In the genomic region with DNA sequence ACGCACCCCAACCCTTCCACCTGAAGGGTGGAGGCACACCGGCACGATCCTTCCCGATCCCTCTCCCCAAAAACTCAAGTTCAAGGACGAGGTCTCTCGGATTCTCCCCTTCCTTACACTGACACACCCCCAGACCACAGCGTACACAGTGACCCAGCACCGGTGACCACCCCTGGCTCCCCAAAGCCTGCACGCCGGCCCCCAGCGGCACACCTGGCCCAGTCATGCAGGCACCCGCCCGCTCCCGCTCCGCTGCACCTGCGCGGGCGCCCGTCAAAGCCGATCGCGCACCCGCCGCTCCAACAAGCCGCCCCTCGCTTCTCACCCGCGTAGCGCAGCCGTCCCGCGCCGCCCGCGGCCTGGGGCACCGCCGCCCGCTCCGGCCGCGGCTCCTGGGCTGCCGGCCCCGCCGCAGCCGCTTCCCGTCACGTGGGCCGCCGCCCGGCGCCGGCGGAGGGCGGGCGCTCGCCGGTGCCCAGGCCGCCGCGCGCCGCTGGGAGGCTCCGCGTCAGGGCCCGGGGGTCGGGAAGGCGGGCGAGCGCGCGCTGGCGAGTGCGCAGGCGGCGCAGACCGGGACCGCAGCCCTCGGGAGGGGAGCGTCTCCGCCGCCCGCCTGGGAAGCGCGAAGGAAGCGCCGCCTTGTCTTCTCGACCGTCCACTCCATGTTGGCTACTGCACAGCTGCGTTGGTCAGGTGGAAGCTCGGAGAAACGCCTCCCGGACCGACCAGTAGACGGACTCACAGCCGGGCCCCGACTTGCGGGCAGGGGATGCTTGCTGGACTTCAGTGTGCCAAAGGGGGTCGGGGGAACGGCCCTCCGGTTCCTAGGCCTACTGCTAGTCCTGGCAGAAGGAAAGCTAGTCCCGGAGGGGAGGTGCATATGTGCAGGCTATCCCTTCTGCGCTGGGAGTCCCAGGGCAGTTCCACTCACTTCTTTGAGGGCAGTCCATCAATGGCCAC, we compare ENCODE assay signal across 8 mouse cellular contexts. TPM values are rescaled to one million over a fixed set of nuclear protein-coding genes. Genes with fewer than 3 reads are reported as not detected.
A peak's percentile ranks its signal among the peaks of the same experiment; 100 is the strongest.
DNase-seq lines count a peak whose midpoint lies in the region; ATAC-seq and TF ChIP-seq lines count a peak whose summit lies in the region.

No protein-coding gene starts in this region.

- TF ChIP-seq POLR2A in ES-Bruce4 (IDR thresholded peaks at IDR 0.05; ENCODE audit: insufficient read depth, low read length): no peak

- H3K27ac ChIP-seq in ES-Bruce4 (ENCODE audit: insufficient read depth, low read length): no peak overlapping the region
- peak overlapping the region; percentile 86 for H3K27ac ChIP-seq in forebrain, embryonic 14.5 days (ENCODE audit: low read depth, low read length)
- H3K27ac ChIP-seq in liver, embryonic 16.5 days (ENCODE audit: low read length): peak overlapping the region; percentile 67
- H3K27ac ChIP-seq in neural tube, embryonic 12.5 days: peak overlapping the region; percentile 66
- peak overlapping the region; percentile 88 for H3K27ac ChIP-seq in stomach, postnatal 0 days (replicated peaks)

- peak overlapping the region; percentile 84 for H3K4me3 ChIP-seq in ES-Bruce4 (ENCODE audit: low read depth, low read length)
- H3K4me3 ChIP-seq in forebrain, embryonic 14.5 days (ENCODE audit: low read depth, low read length): peak overlapping the region; percentile 72
- H3K4me3 ChIP-seq in liver, embryonic 16.5 days (ENCODE audit: low read depth, low read length): peak overlapping the region; percentile 83
- peak overlapping the region; percentile 86 for H3K4me3 ChIP-seq in neural tube, embryonic 12.5 days
- H3K4me3 ChIP-seq in stomach, postnatal 0 days (ENCODE audit: low read depth, low read length): peak overlapping the region; percentile 84

- peaks cover 4% of the 10 kb centered on the region for H3K4me1 ChIP-seq in ES-Bruce4 (ENCODE audit: control insufficient read depth, insufficient read depth, low read length)
- H3K4me1 ChIP-seq in forebrain, embryonic 14.5 days (ENCODE audit: control insufficient read depth, insufficient read depth, low read length): peaks cover 10% of the 10 kb centered on the region
- H3K4me1 ChIP-seq in liver, embryonic 16.5 days (ENCODE audit: control insufficient read depth, low read depth, low read length): peaks cover 16% of the 10 kb centered on the region
- peaks cover 14% of the 10 kb centered on the region for H3K4me1 ChIP-seq in neural tube, embryonic 12.5 days
- peaks cover 5% of the 10 kb centered on the region; the same call in 1 of the 2 replicates for H3K4me1 ChIP-seq in stomach, postnatal 0 days (replicated peaks; ENCODE audit: control insufficient read depth, insufficient read depth)

- H3K36me3 ChIP-seq in ES-Bruce4 (ENCODE audit: control insufficient read depth, insufficient read depth, low read length, poor library complexity, severe bottlenecking): no peaks in the 10 kb centered on the region
- 0 out of 2 replicates have a peak, but pooled peaks cover 9% of the 10 kb centered on the region for H3K36me3 ChIP-seq in forebrain, embryonic 14.5 days (ENCODE audit: control insufficient read depth, insufficient read depth, low read length)
- no peaks in the 10 kb centered on the region for H3K36me3 ChIP-seq in liver, embryonic 16.5 days (ENCODE audit: control insufficient read depth, insufficient read depth)
- H3K36me3 ChIP-seq in neural tube, embryonic 12.5 days: no peaks in the 10 kb centered on the region
- H3K36me3 ChIP-seq in stomach, postnatal 0 days (ENCODE audit: control insufficient read depth, insufficient read depth, low read length): 0 out of 2 replicates have a peak, but pooled peaks cover 2% of the 10 kb centered on the region

- intact Hi-C loops in heart, postnatal 10 days (cut with DNase I): no loop called here

- peak overlapping the region; percentile 80 for H3K4me2 ChIP-seq in forebrain, embryonic 14.5 days (ENCODE audit: low read length)
- peak overlapping the region; percentile 91 for H3K4me2 ChIP-seq in liver, embryonic 16.5 days (ENCODE audit: low read depth, low read length)
- H3K4me2 ChIP-seq in neural tube, embryonic 12.5 days (replicated peaks): peak overlapping the region; percentile 87
- peak overlapping the region; percentile 89 for H3K4me2 ChIP-seq in stomach, postnatal 0 days (replicated peaks; ENCODE audit: low read depth)

- peak; percentile 71 for DNase-seq in cerebellum, adult 11 months
- peak; percentile 64 for DNase-seq in forebrain, embryonic 14.5 days (ENCODE audit: low spot score)
- peak; percentile 79 to 80 for DNase-seq in heart, postnatal 10 days
- DNase-seq in kidney, postnatal 4 days: peak; percentile 71 to 83
- peak; percentile 77 for DNase-seq in stomach, postnatal 0 days (ENCODE audit: low spot score)

- TF ChIP-seq EP300 in ES-Bruce4 (IDR thresholded peaks at IDR 0.05; ENCODE audit: insufficient read depth, low read depth, low read length): no peak
- no peak for TF ChIP-seq EP300 in stomach, postnatal 0 days (optimal IDR thresholded peaks at IDR 0.05)

- no peaks in the 10 kb centered on the region for H3K27me3 ChIP-seq in ES-Bruce4 (ENCODE audit: control insufficient read depth, insufficient read depth, low read length, poor library complexity, severe bottlenecking)
- no peaks in the 10 kb centered on the region for H3K27me3 ChIP-seq in forebrain, embryonic 14.5 days (replicated peaks; ENCODE audit: control insufficient read depth, insufficient read depth, low read length)
- no peaks in the 10 kb centered on the region for H3K27me3 ChIP-seq in liver, embryonic 16.5 days (ENCODE audit: control insufficient read depth, insufficient read depth, low read depth, low read length)
- H3K27me3 ChIP-seq in neural tube, embryonic 12.5 days (replicated peaks): no peaks in the 10 kb centered on the region
- H3K27me3 ChIP-seq in stomach, postnatal 0 days (ENCODE audit: control insufficient read depth, insufficient read depth, low read length): no peaks in the 10 kb centered on the region

- H3K9me3 ChIP-seq in ES-Bruce4 (replicated peaks; ENCODE audit: control insufficient read depth, insufficient read depth, low read length, poor library complexity, severe bottlenecking): no peaks in the 10 kb centered on the region
- no peaks in the 10 kb centered on the region for H3K9me3 ChIP-seq in forebrain, embryonic 14.5 days (replicated peaks; ENCODE audit: control insufficient read depth, low read length)
- no peaks in the 10 kb centered on the region for H3K9me3 ChIP-seq in liver, embryonic 16.5 days (replicated peaks; ENCODE audit: control insufficient read depth, low read length)
- H3K9me3 ChIP-seq in neural tube, embryonic 12.5 days: no peaks in the 10 kb centered on the region
- no peaks in the 10 kb centered on the region for H3K9me3 ChIP-seq in stomach, postnatal 0 days (ENCODE audit: control insufficient read depth, low read length)

- under 1% methylated on average over 102 of the region's 102 CpGs for WGBS in forebrain, embryonic 14.5 days
- WGBS in liver, embryonic 16.5 days (ENCODE audit: insufficient replicate concordance): under 1% methylated on average over 100 of the region's 102 CpGs
- under 1% methylated on average over 101 of the region's 102 CpGs for WGBS in neural tube, embryonic 12.5 days
- under 1% methylated on average over 92 of the region's 102 CpGs for WGBS in stomach, postnatal 0 days

- peak; percentile 94 for ATAC-seq in forebrain, embryonic 14.5 days
- peak; percentile 92 for ATAC-seq in liver, embryonic 16.5 days (ENCODE audit: low read depth)
- ATAC-seq in neural tube, embryonic 12.5 days (ENCODE audit: low FRiP score, low read depth): peak; percentile 83
- peak; percentile 91 for ATAC-seq in stomach, postnatal 0 days (ENCODE audit: low FRiP score, low TSS enrichment)

- H3K9ac ChIP-seq in ES-Bruce4 (ENCODE audit: low read depth, poor library complexity, severe bottlenecking): peak overlapping the region; percentile 83
- peak overlapping the region; percentile 91 for H3K9ac ChIP-seq in forebrain, embryonic 14.5 days (ENCODE audit: low read length)
- peak overlapping the region; percentile 89 for H3K9ac ChIP-seq in liver, embryonic 16.5 days (ENCODE audit: low read depth, low read length)
- H3K9ac ChIP-seq in neural tube, embryonic 12.5 days: peak overlapping the region; percentile 92
- H3K9ac ChIP-seq in stomach, postnatal 0 days (ENCODE audit: low read length): peak overlapping the region; percentile 90

- TF ChIP-seq CTCF in ES-Bruce4 (IDR thresholded peaks at IDR 0.05; ENCODE audit: low read depth, low read length): no peak
- TF ChIP-seq CTCF in stomach, postnatal 0 days (IDR thresholded peaks at IDR 0.05; ENCODE audit: low read depth): no peak

RNA-seq across cellular contexts. Expression of gene Tgfbrap1, which starts 6.1 kb away (rescaled TPM):
- polyA plus RNA-seq in ES-Bruce4 (2011; ENCODE audit: insufficient read depth, insufficient read length, low read depth, missing spikeins): 9.6 and 9.8 TPM in 2 replicates
- polyA plus RNA-seq in forebrain, embryonic 14.5 days (2014; fragmentation: Nextera tagmentation; extraction: Ambion mirVana): 12.9 and 16.3 TPM in 2 replicates
- 10 to 100 TPM; 17.0 TPM for total RNA-seq in heart, postnatal 10 days (2021)
- polyA plus RNA-seq in liver, embryonic 16.5 days (2015; fragmentation: Nextera tagmentation; extraction: Ambion mirVana): 3.2 and 3.4 TPM in 2 replicates
- polyA plus RNA-seq in neural tube, embryonic 12.5 days (2016; fragmentation: Nextera tagmentation; extraction: Ambion mirVana): 14.2 and 15.0 TPM in 2 replicates
- polyA plus RNA-seq in stomach, postnatal 0 days (2015; fragmentation: Nextera tagmentation; extraction: Ambion mirVana): 4.6 and 5.7 TPM in 2 replicates

RNA-seq across cellular contexts. Expression of gene AI597479, which starts 6.2 kb away (rescaled TPM):
- polyA plus RNA-seq in ES-Bruce4 (2011; ENCODE audit: insufficient read depth, insufficient read length, low read depth, missing spikeins): 27.7 and 29.6 TPM in 2 replicates
- polyA plus RNA-seq in forebrain, embryonic 14.5 days (2014; fragmentation: Nextera tagmentation; extraction: Ambion mirVana): 50.4 and 54.4 TPM in 2 replicates
- total RNA-seq in heart, postnatal 10 days (2021): 10 to 100 TPM; 13.0 to 15.3 TPM
- 7.6 and 7.9 TPM in 2 replicates for polyA plus RNA-seq in liver, embryonic 16.5 days (2015; fragmentation: Nextera tagmentation; extraction: Ambion mirVana)
- polyA plus RNA-seq in neural tube, embryonic 12.5 days (2016; fragmentation: Nextera tagmentation; extraction: Ambion mirVana): 40.5 and 40.8 TPM in 2 replicates
- polyA plus RNA-seq in stomach, postnatal 0 days (2015; fragmentation: Nextera tagmentation; extraction: Ambion mirVana): 10.7 and 11.2 TPM in 2 replicates
